Mouse (Mus musculus) intestine, embryonic 16.5 days (tissue): Measurements from ENCODE around the gene Prrg2. TPM values are rescaled to one million over a fixed set of nuclear protein-coding genes. Genes with fewer than 3 reads are reported as not detected.
"Not testable (repeated sequence)": the region's sequence is repeated elsewhere in the genome, so short reads cannot be mapped to it uniquely, and the experiment has no call there.

Experiments
- ATAC-seq: fragments of 200-750 bp; cut with Nextera tagmentation; 2 replicates; pipeline ENCODE4 v1.8.0; 2017; ENCODE audit warnings: moderate TSS enrichment, moderate library complexity
- H3K27ac ChIP-seq: fragments of 300-500 bp; sonication (generic); 2 replicates; pipeline ENCODE4 v1.5.1; 2014; ENCODE audit warnings: mild to moderate bottlenecking, low read length
- H3K27me3 ChIP-seq: fragments of 300-500 bp; sonication (generic); replicated peaks from 2 replicates; pipeline ENCODE4 v1.6.1; 2014; ENCODE audit warnings: low read length, control low read depth, mixed read lengths; ENCODE audit not compliant: control insufficient read depth, insufficient read depth
- H3K36me3 ChIP-seq: fragments of 300-500 bp; sonication (generic); 2 replicates; pipeline ENCODE4 v1.6.1; 2014; ENCODE audit warnings: low read length, control low read depth; ENCODE audit not compliant: control insufficient read depth, insufficient read depth
- H3K4me1 ChIP-seq: fragments of 300-500 bp; sonication (generic); 2 replicates; pipeline ENCODE4 v1.6.1; 2014; ENCODE audit warnings: low read length, control low read depth, mixed read lengths; ENCODE audit not compliant: control insufficient read depth, insufficient read depth
- H3K4me2 ChIP-seq: fragments of 300-500 bp; sonication (generic); 2 replicates; pipeline ENCODE4 v1.6.1; 2014; ENCODE audit warnings: low read depth, low read length, control low read depth
- H3K4me3 ChIP-seq: fragments of 300-500 bp; sonication (generic); 2 replicates; pipeline ENCODE4 v1.5.1; 2014; ENCODE audit warnings: mild to moderate bottlenecking, low read length
- H3K9ac ChIP-seq: fragments of 300-500 bp; sonication (generic); 2 replicates; pipeline ENCODE4 v1.6.1; 2014; ENCODE audit warnings: low read depth, low read length
- H3K9me3 ChIP-seq: fragments of 300-500 bp; sonication (generic); 2 replicates; pipeline ENCODE4 v1.6.1; 2016; ENCODE audit warnings: low read length, control low read depth; ENCODE audit not compliant: control insufficient read depth
- WGBS: fragments of 180-500 bp; shearing (Covaris S2); extraction: QIAGEN DNeasy Blood & Tissue Kit; methylation state at CpG from one replicate; pipeline ENCODE4 v1.1.7; 2014; 5-methylcytosine and 5-hydroxymethylcytosine counted together
- polyA plus RNA-seq: library from polyadenylated mRNA; unstranded; fragments of >200 nt; fragmentation: Nextera tagmentation; extraction: Ambion mirVana; gene quantifications from 2 replicates; pipeline ENCODE4 v1.2.1, GENCODE M21; 2015

Prrg2 gene
- polyA plus RNA-seq, 1 experiment from 2014 or later: 38.3 TPM

GRCm38 (mm10) chr7:45102441-45102840, 40.0 kb upstream of the Prrg2 start:
- WGBS: 70% methylated on average over 11 of the region's 11 CpGs

GRCm38 (mm10) chr7:45100046-45100445, 37.6 kb upstream of the Prrg2 start:
- ATAC-seq: no peak
- no peaks in the 10 kb centered on the region for H3K27me3 ChIP-seq
- no peak overlapping the region for H3K4me3 ChIP-seq
- H3K4me1 ChIP-seq: peaks cover 25% of the 10 kb centered on the region
- H3K36me3 ChIP-seq: 0 out of 2 replicates have a peak, but pooled peaks cover 4% of the 10 kb centered on the region
- no peaks in the 10 kb centered on the region for H3K9me3 ChIP-seq
- no peak overlapping the region for H3K27ac ChIP-seq
- 86% methylated on average over 6 of the region's 6 CpGs for WGBS
- no peak overlapping the region for H3K4me2 ChIP-seq
- H3K9ac ChIP-seq: no peak overlapping the region

More at GRCm38 (mm10) chr7:45102441-45102840, 40.0 kb upstream of the Prrg2 start:
- Histone ChIP-seq H3K9me3 (no peaks in the 10 kb centered on the region), H3K4me3 (peak overlapping the region; percentile 55), H3K4me2 (peak overlapping the region; percentile 65), H3K9ac (peak overlapping the region; percentile 75), H3K4me1 (peaks cover 25% of the 10 kb centered on the region), H3K27ac (peak overlapping the region; percentile 93; the same call in 1 of the 2 replicates), H3K27me3 (no peaks in the 10 kb centered on the region), H3K36me3 (no peaks in the 10 kb centered on the region)
- no peak for ATAC-seq

GRCm38 (mm10) chr7:45098541-45099240, 36.2 kb upstream of the Prrg2 start:
- Histone ChIP-seq H3K4me3 (no peak overlapping the region), H3K27ac (no peak overlapping the region), H3K36me3 (0 out of 2 replicates have a peak, but pooled peaks cover 4% of the 10 kb centered on the region), H3K4me2 (no peak overlapping the region), H3K9ac (no peak overlapping the region), H3K27me3 (no peaks in the 10 kb centered on the region), H3K9me3 (no peaks in the 10 kb centered on the region), H3K4me1 (peaks cover 19% of the 10 kb centered on the region)
- WGBS: 89% methylated on average over 8 of the region's 8 CpGs
- no peak for ATAC-seq

GRCm38 (mm10) chr7:45097479-45097878, 35.0 kb upstream of the Prrg2 start:
- Histone ChIP-seq H3K9ac (no peak overlapping the region), H3K36me3 (0 out of 2 replicates have a peak, but pooled peaks cover 4% of the 10 kb centered on the region), H3K4me3 (no peak overlapping the region), H3K4me1 (peaks cover 13% of the 10 kb centered on the region), H3K9me3 (no peaks in the 10 kb centered on the region), H3K27me3 (no peaks in the 10 kb centered on the region), H3K4me2 (no peak overlapping the region), H3K27ac (peak overlapping the region; percentile 23; the same call in 1 of the 2 replicates)
- WGBS: 58% methylated on average over 6 of the region's 6 CpGs
- ATAC-seq: no peak

GRCm38 (mm10) chr7:45095965-45096364, 33.5 kb upstream of the Prrg2 start:
- H3K27me3 ChIP-seq, ATAC-seq, H3K9ac ChIP-seq, H3K4me3 ChIP-seq, H3K27ac ChIP-seq, H3K4me2 ChIP-seq, H3K9me3 ChIP-seq, H3K36me3 ChIP-seq: not testable (repeated sequence)
- peaks cover 13% of the 10 kb centered on the region for H3K4me1 ChIP-seq
- WGBS: 95% methylated on average over 14 of the region's 14 CpGs

- WGBS: 81% methylated on average over 6 of the region's 6 CpGs
- Histone ChIP-seq H3K9me3 (no peaks in the 10 kb centered on the region), H3K4me3 (no peak overlapping the region), H3K27ac (no peak overlapping the region), H3K36me3 (0 out of 2 replicates have a peak, but pooled peaks cover 4% of the 10 kb centered on the region), H3K4me1 (peaks cover 16% of the 10 kb centered on the region), H3K4me2 (no peak overlapping the region), H3K9ac (no peak overlapping the region), H3K27me3 (no peaks in the 10 kb centered on the region)
- ATAC-seq: no peak
Measured at GRCm38 (mm10) chr7:45095367-45095766, 32.9 kb upstream of the Prrg2 start.

GRCm38 (mm10) chr7:45094121-45094520, 31.6 kb upstream of the Prrg2 start:
- peaks cover 18% of the 10 kb centered on the region for H3K4me1 ChIP-seq
- no peak for ATAC-seq
- 0 out of 2 replicates have a peak, but pooled peaks cover 4% of the 10 kb centered on the region for H3K36me3 ChIP-seq
- H3K9me3 ChIP-seq: no peaks in the 10 kb centered on the region
- WGBS: 34% methylated on average over 7 of the region's 7 CpGs
- H3K9ac ChIP-seq: no peak overlapping the region
- no peak overlapping the region for H3K4me2 ChIP-seq
- H3K27ac ChIP-seq: no peak overlapping the region
- H3K27me3 ChIP-seq: no peaks in the 10 kb centered on the region
- H3K4me3 ChIP-seq: no peak overlapping the region

- H3K4me1 ChIP-seq: peaks cover 18% of the 10 kb centered on the region
- no peak overlapping the region for H3K4me2 ChIP-seq
- H3K27me3 ChIP-seq: no peaks in the 10 kb centered on the region
Measured at GRCm38 (mm10) chr7:45093516-45093905, 31.0 kb upstream of the Prrg2 start.

GRCm38 (mm10) chr7:45092828-45093515, 30.5 kb upstream of the Prrg2 start:
- Histone ChIP-seq H3K9ac (no peak overlapping the region), H3K9me3 (no peaks in the 10 kb centered on the region)
- 52% methylated on average over 12 of the region's 12 CpGs for WGBS

More at GRCm38 (mm10) chr7:45093516-45093905, 31.0 kb upstream of the Prrg2 start:
- H3K36me3 ChIP-seq: 0 out of 2 replicates have a peak, but pooled peaks cover 4% of the 10 kb centered on the region
- ATAC-seq: no peak
- peak overlapping the region; percentile 64 for H3K27ac ChIP-seq
- no peak overlapping the region for H3K4me3 ChIP-seq
- WGBS: 33% methylated on average over 18 of the region's 18 CpGs
- no peak overlapping the region for H3K9ac ChIP-seq
- H3K9me3 ChIP-seq: no peaks in the 10 kb centered on the region

More at GRCm38 (mm10) chr7:45092828-45093515, 30.5 kb upstream of the Prrg2 start:
- Histone ChIP-seq H3K4me3 (no peak overlapping the region), H3K4me2 (no peak overlapping the region), H3K4me1 (peaks cover 18% of the 10 kb centered on the region), H3K36me3 (0 out of 2 replicates have a peak, but pooled peaks cover 4% of the 10 kb centered on the region), H3K27me3 (no peaks in the 10 kb centered on the region), H3K27ac (peak overlapping the region; percentile 64)
- no peak for ATAC-seq
